Mouse (Mus musculus) kidney, embryonic 14.5 days (tissue): Measurements from ENCODE around the gene Pacsin2. TPM values are rescaled to one million over a fixed set of nuclear protein-coding genes. Genes with fewer than 3 reads are reported as not detected.
A peak's percentile ranks its signal among the peaks of the same experiment; 100 is the strongest.
"Not testable (repeated sequence)": the region's sequence is repeated elsewhere in the genome, so short reads cannot be mapped to it uniquely, and the experiment has no call there.

Source experiments
- ATAC-seq: fragments of 200-750 bp; cut with Nextera tagmentation; 2 replicates; pipeline ENCODE4 v1.8.0; 2017; ENCODE audit warnings: moderate number of reproducible peaks, mild to moderate bottlenecking, moderate TSS enrichment, moderate library complexity; ENCODE audit not compliant: low FRiP score, low TSS enrichment
- H3K27ac ChIP-seq: fragments of 300-500 bp; sonication (generic); 2 replicates; pipeline ENCODE4 v1.5.1; 2014; ENCODE audit warnings: low read depth, mild to moderate bottlenecking, low read length, moderate library complexity, mixed read lengths
- H3K27me3 ChIP-seq: fragments of 300-500 bp; sonication (generic); 2 replicates; pipeline ENCODE4 v1.6.1; 2014; ENCODE audit warnings: mild to moderate bottlenecking, low read length; ENCODE audit not compliant: control insufficient read depth, insufficient read depth
- H3K36me3 ChIP-seq: fragments of 300-500 bp; sonication (generic); 2 replicates; pipeline ENCODE4 v1.6.1; 2014; ENCODE audit warnings: low read length, mixed read lengths; ENCODE audit not compliant: control insufficient read depth, insufficient read depth
- H3K4me1 ChIP-seq: fragments of 300-500 bp; sonication (generic); 2 replicates; pipeline ENCODE4 v1.6.1; 2014; ENCODE audit warnings: low read length, mixed read lengths; ENCODE audit not compliant: control insufficient read depth, insufficient read depth
- H3K4me2 ChIP-seq: fragments of 300-500 bp; sonication (generic); replicated peaks from 2 replicates; pipeline ENCODE4 v1.6.1; 2014; ENCODE audit warnings: low read depth, mild to moderate bottlenecking, low read length
- H3K4me3 ChIP-seq: fragments of 300-500 bp; sonication (generic); 2 replicates; pipeline ENCODE4 v1.5.1; 2014; ENCODE audit warnings: mild to moderate bottlenecking, low read length
- H3K9ac ChIP-seq: fragments of 300-500 bp; sonication (generic); 2 replicates; pipeline ENCODE4 v1.6.1; 2014; ENCODE audit warnings: low read depth, mild to moderate bottlenecking, low read length, moderate library complexity
- H3K9me3 ChIP-seq: fragments of 300-500 bp; sonication (generic); 2 replicates; pipeline ENCODE4 v1.6.1; 2016; ENCODE audit warnings: low read length; ENCODE audit not compliant: control insufficient read depth
- WGBS: fragments of 180-500 bp; shearing (Covaris S2); extraction: QIAGEN DNeasy Blood & Tissue Kit; methylation state at CpG from one replicate; pipeline ENCODE4 v1.1.7; 2014; 5-methylcytosine and 5-hydroxymethylcytosine counted together
- polyA plus RNA-seq: library from polyadenylated mRNA; unstranded; fragments of >200 nt; fragmentation: Nextera tagmentation; extraction: Ambion mirVana; gene quantifications from 2 replicates; pipeline ENCODE4 v1.2.1, GENCODE M21; 2014

Gene Pacsin2
- polyA plus RNA-seq, 1 experiment from 2014 or later, result 64.2 TPM

- no peak for ATAC-seq
- WGBS, result 85% methylated on average over 2 of the region's 2 CpGs
These were observed 80.8 kb downstream of the Pacsin2 start for GRCm38 (mm10) chr15:83383633-83384032.

GRCm38 (mm10) chr15:83383136-83383535, 81.3 kb downstream of the Pacsin2 start:
- Histone ChIP-seq H3K9ac (no peak overlapping the region), H3K4me3 (no peak overlapping the region), H3K27ac (no peak overlapping the region), H3K9me3 (peaks cover 3% of the 10 kb centered on the region; the same call in 1 of the 2 replicates), H3K4me2 (no peak overlapping the region), H3K27me3 (no peaks in the 10 kb centered on the region), H3K36me3 (peaks cover 72% of the 10 kb centered on the region), H3K4me1 (no peaks in the 10 kb centered on the region)
- WGBS, result 78% methylated on average over 5 of the region's 5 CpGs
- no peak for ATAC-seq

More at GRCm38 (mm10) chr15:83383633-83384032, 80.8 kb downstream of the Pacsin2 start:
- Histone ChIP-seq H3K9ac (no peak overlapping the region), H3K9me3 (peaks cover 3% of the 10 kb centered on the region; the same call in 1 of the 2 replicates), H3K4me2 (no peak overlapping the region), H3K4me3 (no peak overlapping the region), H3K27me3 (no peaks in the 10 kb centered on the region), H3K27ac (no peak overlapping the region), H3K4me1 (no peaks in the 10 kb centered on the region), H3K36me3 (peaks cover 74% of the 10 kb centered on the region)

GRCm38 (mm10) chr15:83382467-83382866, 81.9 kb downstream of the Pacsin2 start:
- Histone ChIP-seq H3K9me3 (peaks cover 3% of the 10 kb centered on the region; the same call in 1 of the 2 replicates), H3K27ac (no peak overlapping the region), H3K27me3 (no peaks in the 10 kb centered on the region), H3K36me3 (peaks cover 73% of the 10 kb centered on the region), H3K9ac (no peak overlapping the region), H3K4me3 (no peak overlapping the region), H3K4me1 (no peaks in the 10 kb centered on the region), H3K4me2 (no peak overlapping the region)
- no peak for ATAC-seq
- 95% methylated on average over 4 of the region's 4 CpGs for WGBS

GRCm38 (mm10) chr15:83377153-83377552, 87.3 kb downstream of the Pacsin2 start:
- Histone ChIP-seq H3K27ac (no peak overlapping the region), H3K27me3 (no peaks in the 10 kb centered on the region), H3K4me3 (no peak overlapping the region), H3K36me3 (peaks cover 36% of the 10 kb centered on the region), H3K4me2 (no peak overlapping the region), H3K9ac (no peak overlapping the region), H3K9me3 (no peaks in the 10 kb centered on the region), H3K4me1 (no peaks in the 10 kb centered on the region)
- 84% methylated on average over 4 of the region's 4 CpGs for WGBS
- ATAC-seq, result no peak

GRCm38 (mm10) chr15:83375136-83375535, 89.3 kb downstream of the Pacsin2 start:
- Histone ChIP-seq H3K4me1 (no peaks in the 10 kb centered on the region), H3K27me3 (no peaks in the 10 kb centered on the region), H3K4me3 (no peak overlapping the region), H3K9me3 (no peaks in the 10 kb centered on the region), H3K4me2 (no peak overlapping the region), H3K9ac (no peak overlapping the region), H3K27ac (no peak overlapping the region), H3K36me3 (peaks cover 24% of the 10 kb centered on the region)
- peak; percentile 59 for ATAC-seq
- 73% methylated on average over 4 of the region's 4 CpGs for WGBS

GRCm38 (mm10) chr15:83374076-83374475, 90.3 kb downstream of the Pacsin2 start:
- Histone ChIP-seq H3K4me1 (no peaks in the 10 kb centered on the region), H3K9me3 (no peaks in the 10 kb centered on the region), H3K9ac (no peak overlapping the region), H3K27me3 (no peaks in the 10 kb centered on the region), H3K4me2 (no peak overlapping the region), H3K4me3 (no peak overlapping the region), H3K36me3 (peaks cover 19% of the 10 kb centered on the region), H3K27ac (no peak overlapping the region)
- no peak for ATAC-seq

GRCm38 (mm10) chr15:83368702-83369101, 95.7 kb downstream of the Pacsin2 start:
- not testable (repeated sequence) for H3K36me3 ChIP-seq, H3K4me3 ChIP-seq, H3K9ac ChIP-seq, H3K4me2 ChIP-seq, H3K27ac ChIP-seq, H3K27me3 ChIP-seq, ATAC-seq, H3K9me3 ChIP-seq, H3K4me1 ChIP-seq
- 89% methylated on average over 4 of the region's 4 CpGs for WGBS

GRCm38 (mm10) chr15:83368261-83368660, 96.1 kb downstream of the Pacsin2 start:
- Histone ChIP-seq H3K36me3 (no peaks in the 10 kb centered on the region), H3K27ac (no peak overlapping the region)
- WGBS, result 94% methylated on average over 2 of the region's 2 CpGs

GRCm38 (mm10) chr15:83366933-83367552, 97.4 kb downstream of the Pacsin2 start:
- WGBS, result 26% methylated on average over 55 of the region's 58 CpGs
- H3K4me2 ChIP-seq, result peak overlapping the region; percentile 68
- peak overlapping the region; percentile 39 for H3K4me3 ChIP-seq
- ATAC-seq, result peak; percentile 89
- H3K27me3 ChIP-seq, result no peaks in the 10 kb centered on the region
- peak overlapping the region; percentile 34; the same call in 1 of the 2 replicates for H3K9ac ChIP-seq
- no peaks in the 10 kb centered on the region for H3K9me3 ChIP-seq
- no peaks in the 10 kb centered on the region for H3K36me3 ChIP-seq
- H3K27ac ChIP-seq, result no peak overlapping the region
- H3K4me1 ChIP-seq, result no peaks in the 10 kb centered on the region

More at GRCm38 (mm10) chr15:83368261-83368660, 96.1 kb downstream of the Pacsin2 start:
- Histone ChIP-seq H3K27me3 (no peaks in the 10 kb centered on the region), H3K4me1 (no peaks in the 10 kb centered on the region), H3K9ac (no peak overlapping the region), H3K9me3 (no peaks in the 10 kb centered on the region), H3K4me3 (no peak overlapping the region), H3K4me2 (no peak overlapping the region)
- no peak for ATAC-seq
